Mouse (Mus musculus) megakaryocyte-erythroid progenitor cell, adult 5-6 weeks (primary cell): ENCODE measurements around the gene H2-T22. TPM values are rescaled to one million over a fixed set of nuclear protein-coding genes. Genes with fewer than 3 reads are reported as not detected.

ENCODE experiments used
- ATAC-seq: replicated peaks from 2 replicates; pipeline ENCODE4 v1.8.0; 2016; ENCODE audit warnings: mild to moderate bottlenecking, inconsistent platforms; ENCODE audit not compliant: severe bottlenecking, poor library complexity, low FRiP score, low TSS enrichment
- total RNA-seq, 2 experiments: library from RNA; stranded (forward) in 1 of 2; stranded (reverse) in 1 of 2; fragments of 200-1000, 215-1000 nt in 1 of 2; fragments of >200 nt in 1 of 2; fragmentation: Nextera tagmentation in 1 of 2; gene quantifications; 2 replicates each; pipeline ENCODE4 v1.2.3; 2014 to 2017

Gene H2-T22
- total RNA-seq, 2 experiments from 2014 or later, result 25.6 to 31.5 TPM

DNA sequence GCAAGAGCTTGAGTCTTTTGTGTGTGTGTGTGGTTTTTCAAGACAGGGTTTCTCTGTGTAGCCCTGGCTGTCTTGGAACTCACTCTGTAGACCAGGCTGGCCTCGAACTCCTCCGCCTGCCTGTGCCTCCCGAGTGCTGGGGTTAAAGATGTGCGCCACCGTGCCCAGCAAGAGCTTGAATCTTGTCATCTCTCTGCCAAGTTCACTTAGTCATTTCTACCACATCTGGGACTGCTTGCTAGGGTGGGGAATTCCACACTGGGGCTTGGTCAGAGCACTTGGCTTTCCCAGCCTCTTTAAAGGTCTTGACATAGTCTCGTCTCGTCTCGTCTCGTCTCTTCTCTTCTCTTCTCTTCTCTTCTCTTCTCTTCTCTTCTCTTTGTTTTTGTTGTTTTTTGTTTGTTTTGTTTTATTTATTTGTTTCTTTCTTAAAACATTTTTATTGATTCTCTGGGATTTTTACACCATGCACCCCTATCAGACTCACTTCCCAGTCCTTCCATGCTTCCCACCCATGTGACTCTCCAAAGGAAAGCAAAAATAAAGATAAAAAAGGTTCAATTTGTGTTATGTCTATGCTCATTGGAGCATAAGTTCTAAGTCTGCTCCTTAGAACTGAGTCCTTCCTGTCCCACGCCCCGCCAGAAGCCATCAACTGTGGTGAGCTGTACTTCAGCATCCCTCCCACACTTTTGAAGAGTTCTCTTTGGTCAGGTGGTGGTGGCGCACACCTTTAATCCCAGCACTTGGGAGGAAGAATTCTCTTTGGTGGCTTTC lies 41.2 kb downstream of the H2-T22 start:
- no peak for ATAC-seq

DNA sequence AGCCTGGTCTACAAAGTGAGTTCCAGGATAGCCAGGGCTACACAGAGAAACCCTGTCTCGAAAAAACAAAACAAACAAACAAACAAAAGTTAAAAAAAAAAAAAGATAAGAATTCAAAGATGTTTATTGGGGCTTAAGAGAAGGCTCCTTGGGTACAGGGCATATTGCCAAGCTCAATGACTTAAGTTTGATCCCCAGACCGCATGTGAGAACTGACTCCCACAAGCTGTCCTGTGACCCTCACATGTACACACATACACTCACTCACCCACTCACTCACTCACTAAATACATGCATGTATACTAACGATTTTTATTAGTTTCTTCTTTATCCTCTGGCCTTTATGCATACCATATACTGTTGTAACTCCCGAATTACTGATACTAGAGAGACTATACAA lies 42.2 kb downstream of the H2-T22 start:
- ATAC-seq, result no peak

DNA sequence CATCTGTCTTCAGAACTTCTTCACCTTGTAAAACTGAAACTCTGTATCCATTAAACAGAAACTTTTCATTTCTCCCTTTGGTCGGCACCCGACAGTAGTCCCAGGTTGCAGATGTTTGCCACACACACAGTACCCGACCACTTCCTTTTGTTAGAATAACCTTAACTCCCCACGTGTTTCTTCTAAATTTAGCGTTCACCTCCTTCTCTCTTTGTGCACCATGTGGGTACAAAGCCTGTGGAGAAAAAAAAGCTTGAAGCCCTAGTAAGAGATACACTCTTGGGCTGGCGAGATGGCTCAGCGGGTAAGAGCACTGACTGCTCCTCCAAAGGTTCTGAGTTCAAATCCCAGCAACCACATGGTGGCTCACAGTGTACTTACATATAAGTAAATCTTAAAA lies 43.2 kb downstream of the H2-T22 start:
- ATAC-seq, result no peak

DNA sequence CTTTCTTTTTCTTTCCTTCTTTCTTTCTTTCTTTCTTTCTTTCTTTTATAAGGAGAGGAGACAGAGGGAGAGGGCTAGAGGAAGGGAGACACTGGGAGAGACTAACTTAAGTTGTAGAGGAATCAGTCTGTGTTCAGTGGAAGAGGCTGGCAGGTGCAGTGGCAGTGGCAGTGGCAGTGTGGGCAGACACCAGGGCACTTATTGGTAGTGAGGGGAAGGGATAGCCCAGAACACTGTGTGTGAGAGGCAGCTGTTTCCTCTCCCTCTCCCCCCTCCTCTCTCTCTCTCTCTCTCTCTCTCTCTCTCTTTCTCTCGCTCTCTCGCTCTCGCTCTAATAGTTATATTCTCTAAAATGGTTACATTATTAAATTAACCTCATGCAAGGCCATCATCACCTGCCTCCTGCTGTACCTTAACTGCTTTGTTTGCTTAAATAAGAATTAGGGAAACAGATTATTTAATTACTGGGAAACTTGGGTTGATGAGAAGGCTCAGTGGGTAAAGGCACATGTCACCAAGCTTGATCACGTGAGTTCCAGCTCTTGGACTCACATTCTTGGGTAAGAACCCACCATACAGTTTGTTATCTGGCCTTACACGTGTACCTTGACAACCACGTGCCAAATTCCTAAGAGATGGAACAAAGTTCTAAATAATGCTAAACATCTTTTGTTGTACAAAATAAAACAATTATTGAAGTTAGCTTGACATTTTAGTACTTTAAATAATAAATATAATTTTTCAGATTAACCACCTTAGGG lies 43.8 kb downstream of the H2-T22 start:
- no peak for ATAC-seq

DNA sequence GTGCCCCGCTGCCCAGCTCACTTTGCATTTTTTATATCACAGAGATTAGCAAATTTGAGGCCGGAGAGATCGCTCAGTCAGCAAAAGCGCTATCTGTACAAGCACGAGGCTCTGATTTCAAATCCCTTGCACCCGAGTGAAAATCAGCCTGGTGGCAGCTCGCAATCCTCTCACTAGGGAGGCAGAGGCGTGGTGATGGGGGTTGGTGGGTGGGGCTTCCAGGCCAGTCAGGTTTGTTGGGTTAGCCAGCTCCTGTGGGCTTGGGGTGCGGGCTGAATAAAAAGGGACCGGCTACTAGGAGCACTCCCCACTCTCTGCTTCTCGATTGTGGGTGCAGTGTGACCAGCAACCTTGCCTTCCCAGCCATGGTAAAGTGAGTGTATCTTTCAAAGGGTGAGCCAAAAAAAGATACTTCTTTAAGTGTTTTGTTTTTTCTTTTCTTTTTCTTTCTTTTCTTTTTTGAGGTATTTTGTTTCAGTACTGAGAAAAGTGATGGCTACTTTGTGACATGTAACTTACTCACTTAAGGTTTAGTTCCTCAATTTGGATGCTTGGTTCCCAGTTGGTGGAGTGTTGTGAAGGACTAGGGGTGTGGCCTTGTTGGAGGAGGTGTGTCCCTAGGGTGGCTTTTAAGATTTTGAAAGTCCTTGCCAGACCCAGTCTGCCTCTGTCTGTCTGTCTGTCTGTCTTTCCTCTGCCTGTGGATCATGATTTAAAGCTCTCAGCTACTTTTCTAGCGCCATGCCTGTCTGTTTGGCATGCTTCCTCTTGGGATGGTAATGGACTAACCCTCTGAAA lies 44.6 kb downstream of the H2-T22 start:
- no peak for ATAC-seq

DNA sequence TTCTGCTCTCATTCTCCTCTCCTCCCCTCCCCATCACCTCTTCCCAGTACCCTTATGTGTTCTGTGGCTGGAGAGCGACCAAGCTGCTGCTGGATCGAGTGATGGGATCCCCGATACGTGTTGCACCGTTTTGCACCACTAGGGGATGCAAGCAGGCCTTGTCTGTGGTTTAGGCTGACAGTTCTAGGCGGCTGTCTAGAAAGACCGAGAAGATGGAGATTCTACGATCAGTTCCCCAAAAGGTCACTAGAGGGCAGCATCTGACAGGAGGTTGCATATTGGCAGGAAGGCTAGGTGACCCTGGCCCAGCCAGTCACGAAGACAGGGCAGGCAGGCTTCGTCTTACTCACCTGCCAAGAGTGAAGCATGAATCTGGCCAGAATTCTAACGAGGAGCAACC lies 45.6 kb downstream of the H2-T22 start:
- peak; percentile 64 for ATAC-seq

DNA sequence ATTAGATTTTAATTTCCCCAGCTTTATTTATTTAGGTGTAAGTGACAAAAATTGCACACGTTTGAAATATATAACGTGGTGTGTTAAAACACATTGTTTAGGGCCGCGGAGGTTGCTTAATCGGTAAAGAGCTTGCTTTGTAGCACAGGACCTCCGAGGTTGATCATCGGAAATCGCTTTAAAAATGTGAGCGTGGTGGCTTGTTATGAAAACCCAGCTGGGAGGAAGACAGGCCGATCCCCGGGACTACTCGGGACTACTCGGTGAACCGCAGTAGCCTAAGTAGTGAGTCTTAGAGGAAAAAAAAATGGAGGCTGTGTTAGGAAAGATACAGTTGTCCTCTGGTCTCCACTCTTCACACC lies 47.7 kb downstream of the H2-T22 start:
- ATAC-seq, result no peak

DNA sequence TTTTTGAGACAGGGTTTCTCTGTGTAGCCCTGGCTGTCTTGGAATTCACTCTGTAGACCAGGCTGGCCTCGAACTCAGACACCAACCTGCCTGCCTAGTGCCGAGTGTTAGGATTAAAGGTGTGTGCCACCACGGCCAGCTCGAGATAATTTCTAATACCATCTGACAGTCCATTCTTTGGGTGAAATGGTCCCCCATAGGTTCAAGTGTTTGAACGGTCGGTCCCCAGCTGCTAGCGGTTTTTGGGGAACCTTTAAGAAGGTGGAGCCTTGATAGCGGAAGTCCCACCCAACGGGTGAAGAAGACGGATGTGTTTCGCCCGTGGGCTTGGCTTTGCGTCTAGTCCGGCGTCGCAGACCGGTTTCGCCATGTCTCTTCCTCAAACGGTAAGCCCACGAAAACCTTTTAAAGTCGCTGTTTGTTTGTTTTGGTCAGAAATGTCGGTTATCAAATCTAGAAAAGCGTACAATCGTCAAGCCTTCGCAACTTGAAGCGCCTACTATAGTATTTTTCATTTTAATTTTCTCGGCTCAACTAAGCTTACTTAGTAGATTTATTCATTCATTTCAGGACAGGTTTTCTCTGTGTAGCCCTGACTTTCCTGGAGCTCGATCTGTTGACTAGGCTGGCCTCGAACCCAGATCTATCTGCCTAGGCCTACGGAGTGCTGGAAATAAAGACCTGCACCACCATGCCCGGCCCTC lies 48.2 kb downstream of the H2-T22 start:
- peak; percentile 46 for ATAC-seq

DNA sequence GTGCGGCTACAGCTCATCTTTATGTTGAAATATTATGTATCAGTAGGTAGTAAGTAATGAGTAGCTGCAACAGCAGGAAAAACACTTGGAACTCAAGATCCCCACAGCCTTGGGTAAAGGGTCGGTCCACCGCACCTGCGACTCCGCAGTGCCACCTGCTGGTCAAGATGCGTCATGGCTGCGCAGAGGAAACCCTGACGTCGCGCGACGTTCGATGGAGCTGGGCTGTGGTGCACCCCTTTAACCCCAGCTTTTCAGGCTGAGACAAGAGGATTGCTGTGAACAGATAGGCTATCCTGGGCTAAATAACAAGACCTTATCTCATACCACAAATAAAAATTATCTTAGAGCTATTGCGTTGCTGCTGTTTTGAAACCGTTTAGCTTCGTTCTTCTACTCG lies 48.9 kb downstream of the H2-T22 start:
- ATAC-seq, result peak; percentile 47

DNA sequence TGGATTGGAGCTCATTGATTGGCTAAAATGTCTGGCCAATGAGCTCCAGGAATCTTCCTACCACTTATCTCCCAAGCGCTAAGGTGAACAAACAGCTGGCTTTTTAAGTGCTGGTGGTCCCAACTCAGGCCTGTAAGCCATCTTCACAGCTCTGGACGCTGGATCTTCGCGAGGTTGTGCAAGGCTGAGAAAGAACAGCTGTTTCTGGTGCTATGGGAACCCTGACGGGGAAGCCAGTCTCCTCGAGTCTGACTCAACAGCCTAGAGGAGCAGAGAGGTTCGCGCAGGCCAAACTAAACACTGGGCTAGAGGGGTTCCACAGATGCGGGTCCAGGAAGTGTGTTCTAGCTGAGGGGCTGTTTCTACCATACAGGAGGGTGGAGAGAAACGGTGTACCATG lies 50.8 kb downstream of the H2-T22 start:
- ATAC-seq, result no peak

Other genes starting within 250 kb of the H2-T22 start
- 9.4 and 18.1 TPM in 2 replicates for gene Ier3, start 221.1 kb downstream of the H2-T22 start, total RNA-seq (2014; fragmentation: Nextera tagmentation)
- 16.1 and 18.2 TPM in 2 replicates for gene Ier3, start 221.1 kb downstream of the H2-T22 start, total RNA-seq (2017)
- gene Flot1, start 219.5 kb downstream of the H2-T22 start, total RNA-seq (2014; fragmentation: Nextera tagmentation), result 68.3 and 99.7 TPM in 2 replicates
- 73.0 and 82.4 TPM in 2 replicates for gene Flot1, start 219.5 kb downstream of the H2-T22 start, total RNA-seq (2017)
- 823 and 947 TPM in 2 replicates for gene Tubb5, start 204.4 kb downstream of the H2-T22 start, total RNA-seq (2014; fragmentation: Nextera tagmentation)
- 678 and 844 TPM in 2 replicates for gene Tubb5, start 204.4 kb downstream of the H2-T22 start, total RNA-seq (2017)
- gene Mdc1, start 201.2 kb downstream of the H2-T22 start, total RNA-seq (2014; fragmentation: Nextera tagmentation), result 71.8 and 74.8 TPM in 2 replicates
- gene Mdc1, start 201.2 kb downstream of the H2-T22 start, total RNA-seq (2017), result 18.4 and 19.8 TPM in 2 replicates
- 27.0 and 32.4 TPM in 2 replicates for gene Nrm, start 181.4 kb downstream of the H2-T22 start, total RNA-seq (2014; fragmentation: Nextera tagmentation)
- 15.0 and 26.4 TPM in 2 replicates for gene Nrm, start 181.4 kb downstream of the H2-T22 start, total RNA-seq (2017)
- 11.9 and 13.3 TPM in 2 replicates for gene Ppp1r18, start 177.2 kb downstream of the H2-T22 start, total RNA-seq (2014; fragmentation: Nextera tagmentation)
- 1.0 and 2.3 TPM in 2 replicates for gene Ppp1r18, start 177.2 kb downstream of the H2-T22 start, total RNA-seq (2017)
- 132 and 133 TPM in 2 replicates for gene Dhx16, start 162.9 kb downstream of the H2-T22 start, total RNA-seq (2014; fragmentation: Nextera tagmentation)
- 51.3 and 68.8 TPM in 2 replicates for gene Dhx16, start 162.9 kb downstream of the H2-T22 start, total RNA-seq (2017)
- gene 2310061I04Rik, start 145.3 kb downstream of the H2-T22 start, total RNA-seq (2014; fragmentation: Nextera tagmentation), result 107 and 160 TPM in 2 replicates
- 8.1 and 10.9 TPM in 2 replicates for gene 2310061I04Rik, start 145.3 kb downstream of the H2-T22 start, total RNA-seq (2017)
- gene Atat1, start 132.7 kb downstream of the H2-T22 start, total RNA-seq (2014; fragmentation: Nextera tagmentation), result 23.1 and 31.9 TPM in 2 replicates
- 3.0 and 4.3 TPM in 2 replicates for gene Atat1, start 132.7 kb downstream of the H2-T22 start, total RNA-seq (2017)
- 140 and 175 TPM in 2 replicates for gene Mrps18b, start 126.4 kb downstream of the H2-T22 start, total RNA-seq (2014; fragmentation: Nextera tagmentation)
- gene Mrps18b, start 126.4 kb downstream of the H2-T22 start, total RNA-seq (2017), result 72.7 and 92.6 TPM in 2 replicates
- gene Ppp1r10, start 126.3 kb downstream of the H2-T22 start, total RNA-seq (2014; fragmentation: Nextera tagmentation), result 80.8 and 95.1 TPM in 2 replicates
- 86.4 and 103 TPM in 2 replicates for gene Ppp1r10, start 126.3 kb downstream of the H2-T22 start, total RNA-seq (2017)
- 132 and 157 TPM in 2 replicates for gene Abcf1, start 73.0 kb downstream of the H2-T22 start, total RNA-seq (2014; fragmentation: Nextera tagmentation)
- 398 and 560 TPM in 2 replicates for gene Abcf1, start 73.0 kb downstream of the H2-T22 start, total RNA-seq (2017)
- gene Gnl1, start 62.9 kb downstream of the H2-T22 start, total RNA-seq (2014; fragmentation: Nextera tagmentation), result 27.1 and 28.2 TPM in 2 replicates
- gene Gnl1, start 62.9 kb downstream of the H2-T22 start, total RNA-seq (2017), result 13.8 and 16.3 TPM in 2 replicates
- 41.0 and 48.3 TPM in 2 replicates for gene Prr3, start 62.5 kb downstream of the H2-T22 start, total RNA-seq (2014; fragmentation: Nextera tagmentation)
- 20.5 and 31.3 TPM in 2 replicates for gene Prr3, start 62.5 kb downstream of the H2-T22 start, total RNA-seq (2017)
- gene H2-T24, start 22.2 kb downstream of the H2-T22 start, total RNA-seq (2014; fragmentation: Nextera tagmentation), result 6.8 and 10.1 TPM in 2 replicates
- 25.5 and 35.1 TPM in 2 replicates for gene H2-T24, start 22.2 kb downstream of the H2-T22 start, total RNA-seq (2017)
- 55.6 and 98.1 TPM in 2 replicates for gene H2-T23, start 9.9 kb downstream of the H2-T22 start, total RNA-seq (2014; fragmentation: Nextera tagmentation)
- 84.5 and 111 TPM in 2 replicates for gene H2-T23, start 9.9 kb downstream of the H2-T22 start, total RNA-seq (2017)
- gene Gm6034, start 214 bp upstream of the H2-T22 start, total RNA-seq (2014; fragmentation: Nextera tagmentation), result 0.52 TPM in 1 of 2 replicates, not detected in the other
- not detected in 2 replicates for gene Gm6034, start 214 bp upstream of the H2-T22 start, total RNA-seq (2017)
- gene Gm11127, start 15.6 kb upstream of the H2-T22 start, total RNA-seq (2014; fragmentation: Nextera tagmentation), result not detected in 2 replicates
- not detected in 2 replicates for gene Gm11127, start 15.6 kb upstream of the H2-T22 start, total RNA-seq (2017)
- 0.22 and 1.5 TPM in 2 replicates for gene Gm19684, start 78.9 kb upstream of the H2-T22 start, total RNA-seq (2014; fragmentation: Nextera tagmentation)
- gene Gm19684, start 78.9 kb upstream of the H2-T22 start, total RNA-seq (2017), result 0.38 TPM in 1 of 2 replicates, not detected in the other
- gene Gm7030, start 86.7 kb upstream of the H2-T22 start, total RNA-seq (2014; fragmentation: Nextera tagmentation), result not detected in 2 replicates
- not detected in 2 replicates for gene Gm7030, start 86.7 kb upstream of the H2-T22 start, total RNA-seq (2017)
- gene Gm8909, start 125.8 kb upstream of the H2-T22 start, total RNA-seq (2014; fragmentation: Nextera tagmentation), result not detected in 2 replicates
- not detected in 2 replicates for gene Gm8909, start 125.8 kb upstream of the H2-T22 start, total RNA-seq (2017)
- gene H2-T3, start 147.5 kb upstream of the H2-T22 start, total RNA-seq (2014; fragmentation: Nextera tagmentation), result not detected in 2 replicates
- gene H2-T3, start 147.5 kb upstream of the H2-T22 start, total RNA-seq (2017), result not detected in 2 replicates
- gene Rpp21, start 215.3 kb upstream of the H2-T22 start, total RNA-seq (2014; fragmentation: Nextera tagmentation), result 66.7 and 120 TPM in 2 replicates
- gene Rpp21, start 215.3 kb upstream of the H2-T22 start, total RNA-seq (2017), result 56.9 and 68.9 TPM in 2 replicates
- gene Trim39, start 229.5 kb upstream of the H2-T22 start, total RNA-seq (2014; fragmentation: Nextera tagmentation), result 21.0 and 29.7 TPM in 2 replicates
- gene Trim39, start 229.5 kb upstream of the H2-T22 start, total RNA-seq (2017), result 19.2 and 23.2 TPM in 2 replicates
- gene H2-M10.2, start 243.7 kb upstream of the H2-T22 start, total RNA-seq (2014; fragmentation: Nextera tagmentation), result not detected in 2 replicates
- gene H2-M10.2, start 243.7 kb upstream of the H2-T22 start, total RNA-seq (2017), result not detected in 2 replicates